Mouse (Mus musculus) mouse trophoblast stem cell (cell line): ENCODE data around the gene Olfr159.
"Not testable (repeated sequence)": the region's sequence is repeated elsewhere in the genome, so short reads cannot be mapped to it uniquely, and the experiment has no call there.

Experiments
- in situ Hi-C, 2 experiments: fragments of 300-500 bp; cut with MseI, MboI; formaldehyde crosslinking; loops; 2 replicates in 1 of 2; 3 replicates in 1 of 2; pipeline ENCODE4 v1.15.1; 2025

Olfr159 gene

DNA sequence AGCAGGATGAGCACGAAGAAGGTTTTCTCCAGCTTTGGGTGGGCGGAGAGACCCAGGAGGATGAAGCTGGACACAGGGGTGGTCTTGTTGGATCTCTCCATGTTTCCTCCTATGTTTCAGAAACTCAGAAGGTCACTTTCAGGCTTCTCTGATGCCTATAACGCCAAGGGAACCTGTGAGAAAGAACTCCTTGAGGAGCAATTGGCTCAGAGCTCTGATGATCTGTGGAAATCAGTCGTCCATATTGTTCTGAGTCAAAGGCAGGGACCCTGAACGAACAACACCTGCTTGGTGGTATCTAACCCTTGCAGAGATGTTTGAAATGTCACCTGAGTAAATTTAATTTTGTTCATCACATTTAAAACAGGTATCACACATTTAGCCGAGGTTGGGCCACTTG, at the start of gene Olfr159:
Gene Olfr159, minus strand, starts transcription at position 101 of the 400 bp plus-strand sequence.
- in situ Hi-C loops = no loop called here

DNA sequence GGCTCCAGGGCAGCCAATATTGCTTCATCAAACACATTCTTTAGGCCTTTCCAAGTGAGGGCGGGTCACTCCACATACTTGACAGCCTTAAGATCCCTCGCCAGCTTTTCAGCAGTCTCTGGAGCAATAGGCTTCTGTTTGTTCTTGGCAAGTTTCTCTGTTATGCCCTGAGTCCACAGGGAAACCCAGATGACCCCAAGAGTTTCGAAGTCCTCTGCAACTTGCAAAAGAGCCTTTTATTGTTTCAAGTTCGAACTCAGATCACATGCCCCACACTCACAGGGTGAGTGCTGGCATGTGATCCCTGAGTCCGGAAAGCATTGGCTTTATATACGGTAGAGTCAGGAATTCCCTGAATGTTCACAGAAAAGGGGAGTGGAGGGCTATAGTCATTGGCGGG, 28.1 kb upstream of the Olfr159 start:
- in situ Hi-C loops = no loop called here

DNA sequence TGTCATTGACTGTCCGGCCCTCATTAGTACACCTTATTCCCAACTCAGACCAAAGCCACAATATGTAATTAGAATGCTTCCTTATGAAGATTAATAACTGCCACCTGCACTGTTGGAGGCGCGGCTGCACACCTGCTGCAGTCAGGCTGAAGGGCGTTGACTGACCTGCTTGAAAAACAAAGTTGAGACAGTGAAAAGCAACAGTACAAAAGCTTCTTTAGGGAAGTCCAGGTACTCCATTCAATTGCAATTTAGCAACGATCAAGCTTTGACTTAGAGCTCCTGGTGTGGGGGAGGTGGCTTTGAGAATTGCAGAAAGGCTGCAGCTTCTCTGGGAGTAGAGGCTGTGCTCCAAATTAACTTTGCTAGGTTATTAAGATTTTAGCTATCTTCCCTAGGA, 25.0 kb upstream of the Olfr159 start:
- in situ Hi-C loops = not testable (repeated sequence)

DNA sequence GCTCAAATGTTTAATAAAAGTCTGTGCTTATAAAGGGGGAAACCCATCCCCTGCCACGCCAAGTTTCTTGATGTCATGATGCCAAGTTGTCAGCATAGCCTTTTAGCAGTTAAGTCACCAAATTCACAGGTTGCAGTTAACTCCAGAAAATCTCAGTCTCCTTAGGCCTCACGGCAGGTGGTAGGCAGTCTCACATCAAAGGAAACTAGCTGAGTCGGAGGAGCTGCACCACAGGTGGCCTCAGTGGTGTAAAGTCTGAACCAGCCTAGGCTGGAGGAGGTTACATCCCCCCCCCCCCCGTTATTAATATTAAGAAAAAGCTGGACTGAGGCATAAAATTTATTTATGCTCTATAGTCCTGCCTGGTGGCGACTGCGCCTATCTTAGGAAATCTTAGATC, 24.5 kb upstream of the Olfr159 start:
- in situ Hi-C loops = no loop called here

DNA sequence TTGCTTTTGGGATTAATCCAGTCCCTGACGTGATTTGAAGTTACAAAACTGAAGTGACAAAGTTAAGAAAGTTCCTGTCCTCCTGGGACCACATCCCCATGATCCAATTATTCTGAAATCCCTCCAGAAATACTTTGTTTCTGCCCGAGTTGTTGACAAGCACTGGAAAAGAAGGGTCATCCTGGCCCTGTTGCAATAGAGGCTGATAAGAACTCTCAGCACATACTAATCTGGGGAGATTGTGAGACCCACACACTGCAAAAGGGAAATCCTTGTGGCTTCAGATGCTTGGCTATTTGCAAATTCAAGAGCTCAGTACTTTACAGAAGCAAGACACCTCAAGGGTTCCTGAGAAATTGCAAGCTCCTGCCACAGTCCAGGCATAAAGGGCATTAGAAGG, 1.5 kb upstream of the Olfr159 start:
- in situ Hi-C loops = no loop called here

DNA sequence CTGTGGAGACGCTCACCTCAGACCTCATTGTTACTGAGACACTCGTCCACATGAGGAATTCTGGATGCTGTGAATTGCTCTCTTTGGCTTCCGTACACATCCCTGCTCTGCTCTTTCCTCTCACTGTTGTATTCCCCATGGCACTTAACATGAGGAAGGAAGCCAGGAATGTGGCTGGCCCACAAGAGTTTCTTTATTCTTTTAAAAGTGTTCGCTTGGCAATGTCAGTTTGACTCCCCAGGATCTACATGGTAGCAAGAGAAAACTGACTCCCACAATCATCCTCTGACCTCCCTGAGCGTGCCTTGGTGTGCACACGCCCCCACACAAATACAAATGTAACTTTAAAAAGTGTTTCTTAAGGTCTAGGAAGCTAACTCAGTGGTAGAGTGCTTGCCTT, 817 bp upstream of the Olfr159 start:
- in situ Hi-C loops = no loop called here

DNA sequence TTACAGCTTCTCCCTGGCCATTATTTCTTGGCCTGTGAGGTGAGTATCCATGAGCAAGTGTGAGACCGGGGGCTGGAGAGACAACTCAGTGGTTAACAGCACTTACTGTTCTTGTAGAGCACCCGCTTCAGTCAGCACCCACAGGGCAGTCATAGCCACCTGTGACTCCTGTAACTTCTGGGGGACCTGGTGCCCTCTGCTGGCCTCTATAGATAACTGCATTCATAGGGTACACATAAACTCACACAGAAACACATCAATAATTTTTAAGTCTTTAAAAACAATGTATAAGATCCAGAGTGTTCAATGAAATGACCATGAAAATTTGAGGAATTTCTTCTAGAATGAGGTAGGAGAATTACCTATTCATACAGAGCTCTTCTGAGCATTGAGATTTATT, 1.4 kb downstream of the Olfr159 start:
- in situ Hi-C loops = no loop called here

DNA sequence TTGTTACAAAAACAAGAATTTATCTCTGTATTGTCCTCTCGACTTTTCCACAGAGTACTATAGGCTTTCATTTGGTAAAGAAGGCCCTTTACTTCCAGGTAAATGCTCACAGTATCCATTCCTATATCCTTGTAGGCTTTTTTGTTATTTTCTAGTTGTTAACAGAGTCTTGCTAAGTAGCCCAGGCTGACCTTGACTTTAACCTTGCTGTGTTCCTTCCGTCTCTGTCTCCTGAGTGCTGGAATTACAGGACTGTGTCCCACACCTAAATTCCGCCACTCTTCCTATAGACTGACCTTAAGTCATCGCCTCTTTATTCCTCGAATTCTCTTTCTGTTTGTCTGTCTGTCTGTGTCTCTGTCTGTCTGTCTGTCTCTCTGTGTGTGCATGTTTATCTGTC, 2.5 kb downstream of the Olfr159 start:
- in situ Hi-C loops = no loop called here

DNA sequence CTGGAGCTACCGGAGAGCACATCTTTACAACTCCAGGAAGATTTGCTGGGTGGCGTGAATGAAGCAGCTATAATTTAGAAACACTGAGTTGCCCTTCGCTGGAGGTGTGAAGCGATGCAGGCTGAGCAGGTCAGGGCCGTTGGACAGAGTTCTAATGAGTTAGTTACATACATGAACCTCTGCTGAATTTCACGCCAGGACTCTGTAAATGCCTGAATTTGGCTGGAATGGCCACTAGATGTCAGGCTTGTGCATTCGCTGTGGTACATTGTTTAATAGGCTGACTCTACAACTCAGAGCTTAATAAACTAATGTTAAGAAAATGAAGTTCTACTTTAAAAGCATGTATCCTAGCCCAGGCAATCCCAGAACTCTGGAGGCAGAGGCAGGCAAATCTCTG, 7.4 kb downstream of the Olfr159 start:
- in situ Hi-C loops = loop anchor here (5.0 kb wide), 1 partner anchor 94 kb away; no protein-coding TSS in a partner anchor

DNA sequence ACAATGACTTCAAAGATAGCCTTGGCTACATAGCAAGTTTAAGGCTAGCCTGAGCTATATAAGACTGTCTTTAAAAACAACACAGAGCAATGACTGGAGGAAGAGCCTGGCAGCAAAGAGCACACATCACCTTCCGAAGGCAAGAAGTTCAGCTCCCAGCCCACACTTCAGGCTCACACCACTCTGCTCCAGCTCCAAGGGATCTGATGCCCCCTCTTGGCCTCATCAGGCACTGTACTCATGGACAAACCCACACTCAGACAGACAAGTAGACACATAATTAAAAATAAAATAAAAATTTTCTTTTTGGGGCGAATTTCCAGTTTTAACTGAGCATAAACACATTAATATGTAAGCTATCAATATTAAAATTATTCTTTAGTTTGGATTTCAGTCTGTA, 9.5 kb downstream of the Olfr159 start:
- in situ Hi-C loops = loop anchor here (5.0 kb wide), 1 partner anchor 96 kb away; no protein-coding TSS in a partner anchor

DNA sequence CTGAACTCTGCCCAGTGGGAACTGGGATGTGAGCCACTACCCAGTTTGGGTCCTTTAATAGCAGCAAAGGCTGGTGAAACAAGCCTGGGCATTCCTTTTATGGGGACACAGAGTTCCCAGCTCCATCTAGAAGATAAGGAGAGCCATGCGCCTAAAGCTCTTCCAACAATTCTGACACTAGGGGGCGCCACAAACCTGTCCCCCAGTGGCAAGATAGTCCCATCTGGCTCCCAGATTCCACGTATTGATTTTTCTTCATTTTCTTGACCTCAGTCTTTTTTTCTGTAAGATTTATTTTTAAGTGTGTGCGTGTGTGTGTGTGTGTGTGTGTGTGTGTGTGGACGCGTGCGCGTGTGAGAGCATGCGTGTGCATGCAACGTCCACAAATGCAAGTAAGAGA, 10.3 kb downstream of the Olfr159 start:
- in situ Hi-C loops = loop anchor here (5.0 kb wide), 1 partner anchor 97 kb away; no protein-coding TSS in a partner anchor

DNA sequence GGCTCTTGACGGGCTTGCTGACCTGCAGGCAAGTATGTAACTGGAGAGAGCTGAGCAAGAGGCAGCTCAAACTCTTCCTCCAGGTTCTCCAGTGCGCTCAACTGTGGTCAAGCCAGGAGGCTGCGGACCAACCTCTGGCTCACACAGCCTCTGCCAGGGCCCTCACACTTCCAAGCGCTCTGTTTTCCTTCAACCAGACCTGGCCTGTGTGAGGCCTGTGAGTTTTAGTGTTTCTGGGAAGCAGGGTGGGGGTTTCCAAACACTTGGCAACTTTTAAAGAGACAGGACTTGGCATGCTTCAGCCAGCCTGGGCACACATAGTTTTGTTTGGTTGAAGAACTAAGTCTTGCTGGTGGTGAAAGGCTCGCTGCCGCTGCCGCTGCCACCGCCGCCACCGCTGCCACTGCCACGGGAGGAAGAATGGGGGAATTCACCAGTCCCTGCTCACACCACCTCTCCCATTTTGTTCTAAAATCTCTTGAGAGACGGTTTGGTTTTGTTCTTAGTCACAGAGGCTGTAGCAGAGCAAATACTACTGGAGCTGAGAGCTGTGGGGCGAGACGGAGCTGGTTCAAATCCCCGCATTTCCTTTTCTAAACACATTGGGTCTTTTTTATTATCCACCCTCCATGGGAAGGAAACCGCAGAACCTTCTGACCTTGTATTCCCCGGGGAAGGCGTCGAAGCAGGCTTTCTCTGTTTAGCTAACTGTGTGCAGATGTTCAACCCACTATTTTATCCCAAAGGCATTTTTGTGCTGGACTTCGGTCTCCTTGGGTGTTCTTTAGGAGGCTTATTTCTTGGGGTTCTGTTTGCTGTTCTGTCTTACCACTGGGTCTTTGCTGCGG, 11.0 kb downstream of the Olfr159 start:
- in situ Hi-C loops = loop anchor here (5.0 kb wide), 1 partner anchor 98 kb away; no protein-coding TSS in a partner anchor

DNA sequence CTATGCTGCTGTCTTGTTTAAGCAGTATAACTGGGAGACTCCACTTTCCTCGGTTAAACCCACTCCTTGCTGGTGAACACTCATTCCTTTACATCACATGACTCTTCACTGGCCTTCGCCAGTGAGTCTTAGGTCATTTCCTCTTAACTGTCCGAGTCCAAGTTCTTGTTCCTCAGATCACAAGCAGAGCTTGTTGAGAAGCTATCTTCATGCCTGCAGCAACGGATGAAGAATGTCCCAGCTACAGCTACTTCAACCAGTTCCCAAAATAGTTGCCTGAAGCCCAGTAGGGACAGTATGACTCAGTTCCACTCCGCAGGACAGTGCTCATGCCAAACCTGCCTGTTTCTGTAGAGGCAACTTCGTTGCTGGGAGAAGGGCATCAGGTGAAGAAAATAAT, 13.6 kb downstream of the Olfr159 start:
- in situ Hi-C loops = no loop called here

DNA sequence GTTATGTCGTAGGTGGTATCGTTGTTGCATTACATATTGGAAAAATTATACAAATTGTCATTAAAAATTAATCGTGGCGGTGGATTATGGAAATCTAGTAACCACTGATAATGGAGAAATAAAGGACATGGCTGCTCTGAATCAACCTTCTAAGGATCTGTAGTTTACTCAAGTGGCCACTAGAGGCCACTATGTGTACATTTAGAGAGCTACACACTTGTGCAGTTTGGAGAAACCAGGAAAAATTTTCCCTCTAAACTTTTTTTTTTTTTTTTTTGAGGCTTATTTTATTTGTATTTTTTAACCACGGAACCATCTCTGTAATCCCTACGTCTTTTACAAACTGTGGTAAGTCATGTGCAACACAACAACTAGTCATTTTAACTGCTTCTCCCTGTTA, 25.6 kb downstream of the Olfr159 start:
- in situ Hi-C loops = no loop called here

DNA sequence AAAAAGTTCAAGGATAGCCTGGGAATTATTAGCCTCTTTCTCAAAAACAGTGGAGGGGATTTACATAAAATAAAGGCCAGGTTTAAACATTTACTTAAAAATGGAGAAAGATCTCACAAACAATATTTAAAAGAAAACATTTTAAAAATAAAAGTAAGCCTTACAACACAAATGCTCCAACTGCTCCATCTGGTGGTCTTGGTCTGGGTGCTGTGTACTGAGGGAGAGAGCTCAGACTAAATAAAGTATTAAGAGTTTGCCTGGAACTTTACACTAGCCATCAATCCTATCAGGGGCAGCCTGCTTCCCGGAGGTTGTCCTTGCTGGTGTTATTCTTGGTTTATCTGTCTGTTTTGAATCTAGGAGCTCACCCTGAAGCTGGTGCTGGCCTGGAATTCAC, 27.7 kb downstream of the Olfr159 start:
- in situ Hi-C loops = no loop called here

DNA sequence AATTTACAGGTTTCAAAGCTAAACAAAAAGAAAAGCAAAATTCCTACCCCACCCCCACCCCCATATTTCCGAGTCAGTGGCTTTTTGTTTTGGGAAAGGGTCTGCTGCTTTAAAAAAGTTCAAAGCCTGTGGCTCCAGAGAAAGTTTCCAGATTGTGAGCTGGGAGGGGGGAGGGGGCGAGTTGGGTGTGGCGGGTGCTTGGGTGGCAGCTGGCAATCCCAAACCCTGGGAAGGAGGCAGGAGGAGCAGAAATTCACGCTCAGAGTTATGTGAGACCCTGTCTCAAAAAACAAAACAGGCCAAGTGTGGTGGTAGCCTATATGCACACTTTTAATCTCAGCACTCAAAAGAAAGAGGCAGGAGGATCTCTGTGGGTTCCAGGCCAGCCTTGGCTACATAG, 28.2 kb downstream of the Olfr159 start:
- in situ Hi-C loops = no loop called here

DNA sequence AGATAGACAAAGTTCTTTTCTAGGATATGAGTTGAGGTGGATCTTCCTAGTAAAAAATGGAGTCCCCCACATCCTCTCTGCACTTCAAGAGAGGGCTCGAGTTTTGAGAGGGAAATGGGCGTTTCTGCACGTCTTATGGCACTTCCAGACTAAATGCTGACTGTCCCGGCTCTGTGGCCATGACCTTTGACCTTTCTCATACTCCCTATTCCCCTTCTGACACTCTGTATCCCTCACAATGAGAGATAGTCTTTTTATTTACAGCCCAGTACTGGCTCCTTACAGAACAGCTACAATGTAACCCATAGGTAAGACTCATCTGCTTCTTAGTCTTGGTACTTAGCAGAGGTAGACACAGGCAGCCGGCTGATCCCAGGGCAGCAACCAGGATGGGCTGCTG, 29.3 kb downstream of the Olfr159 start:
- in situ Hi-C loops = no loop called here

DNA sequence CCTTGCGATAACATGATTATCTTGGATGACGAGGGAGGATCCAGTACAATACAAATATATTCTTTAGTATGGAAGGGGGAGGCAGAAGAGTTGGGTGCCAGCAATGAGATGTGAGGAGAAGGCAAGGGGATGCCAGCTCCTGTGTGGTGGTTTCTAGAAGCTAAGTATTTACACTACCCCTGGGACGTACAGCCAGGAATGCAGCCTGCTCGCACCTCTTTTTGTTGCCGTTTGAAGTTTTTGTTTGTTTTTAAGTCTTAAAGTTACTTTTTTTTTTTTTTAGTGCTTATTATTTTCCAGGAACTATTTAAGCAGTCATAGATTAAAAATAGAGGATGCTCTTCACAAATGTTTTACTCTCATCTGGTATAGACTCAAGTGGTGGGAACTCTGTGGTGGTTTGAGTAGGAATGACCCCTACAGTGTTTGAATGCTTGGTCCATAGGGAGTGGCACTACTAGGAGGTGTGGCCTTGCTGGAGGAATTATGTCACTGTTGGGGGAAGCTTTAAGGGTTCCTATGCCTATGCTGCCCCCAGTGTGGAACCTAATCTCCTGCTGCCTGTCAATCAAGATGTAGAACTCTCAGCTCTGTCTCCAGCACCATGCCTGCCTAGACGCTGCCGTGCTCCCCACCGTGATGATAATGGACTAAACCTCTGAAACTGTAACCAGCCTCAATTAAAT, 31.7 kb downstream of the Olfr159 start:
- in situ Hi-C loops = no loop called here

DNA sequence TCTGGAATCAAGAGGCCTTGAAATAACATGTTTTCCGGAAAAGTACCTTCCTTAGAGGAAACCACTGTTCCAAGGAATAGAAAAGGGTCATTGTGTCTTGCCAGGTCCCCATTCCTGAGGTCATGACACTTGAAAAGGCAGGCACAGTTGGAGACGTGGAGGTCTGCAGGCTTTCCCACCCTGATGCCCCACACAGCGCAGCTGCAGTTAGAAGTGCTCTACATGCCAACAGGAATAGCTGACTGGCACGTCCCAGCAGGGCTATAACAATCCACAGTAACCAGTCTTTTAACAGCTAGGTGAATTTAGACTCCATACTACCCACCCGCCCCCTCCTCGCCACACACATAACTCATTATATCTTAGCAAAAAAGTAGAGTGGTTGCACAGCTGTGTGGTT, 33.7 kb downstream of the Olfr159 start:
- in situ Hi-C loops = no loop called here

DNA sequence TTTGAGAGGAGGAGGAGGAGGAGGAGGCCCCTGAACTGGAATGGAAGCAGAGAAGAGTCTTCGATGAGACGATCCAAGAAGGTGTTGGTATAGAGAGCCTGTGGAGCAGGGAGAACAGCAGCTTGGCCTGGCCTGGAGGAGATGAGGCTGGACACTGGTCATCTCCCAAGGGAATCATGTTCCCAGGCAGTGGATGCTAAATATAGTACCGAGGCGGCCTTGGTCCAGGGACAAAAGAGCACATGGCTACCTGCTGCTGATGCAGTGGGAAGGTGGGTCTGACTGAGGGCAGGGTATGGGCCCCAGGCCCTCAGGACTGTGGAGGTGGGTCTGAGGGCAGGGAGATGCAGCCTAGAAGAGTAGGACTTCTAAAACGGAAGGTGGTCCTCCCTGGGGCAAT, 37.6 kb downstream of the Olfr159 start:
- in situ Hi-C loops = no loop called here

DNA sequence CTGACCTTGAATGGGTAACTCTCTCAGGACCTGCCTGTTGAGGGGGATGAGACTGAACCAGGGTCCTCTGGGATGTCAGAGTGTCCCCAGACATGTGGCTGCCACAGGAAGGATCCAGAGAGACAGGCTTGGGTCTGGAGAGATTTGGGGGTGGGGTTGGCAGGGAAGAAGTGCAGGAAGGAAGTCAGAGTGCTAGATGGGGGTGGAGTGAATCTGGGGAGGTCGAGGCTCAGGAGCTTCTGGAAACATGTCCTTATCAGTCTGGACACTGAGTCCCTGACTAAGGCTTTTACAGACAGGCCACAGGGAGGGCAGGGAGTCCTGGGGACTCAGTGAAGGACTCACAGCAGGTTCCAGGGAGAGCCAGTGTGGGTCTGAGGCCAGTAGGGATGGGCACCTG, 38.6 kb downstream of the Olfr159 start:
- in situ Hi-C loops = no loop called here

DNA sequence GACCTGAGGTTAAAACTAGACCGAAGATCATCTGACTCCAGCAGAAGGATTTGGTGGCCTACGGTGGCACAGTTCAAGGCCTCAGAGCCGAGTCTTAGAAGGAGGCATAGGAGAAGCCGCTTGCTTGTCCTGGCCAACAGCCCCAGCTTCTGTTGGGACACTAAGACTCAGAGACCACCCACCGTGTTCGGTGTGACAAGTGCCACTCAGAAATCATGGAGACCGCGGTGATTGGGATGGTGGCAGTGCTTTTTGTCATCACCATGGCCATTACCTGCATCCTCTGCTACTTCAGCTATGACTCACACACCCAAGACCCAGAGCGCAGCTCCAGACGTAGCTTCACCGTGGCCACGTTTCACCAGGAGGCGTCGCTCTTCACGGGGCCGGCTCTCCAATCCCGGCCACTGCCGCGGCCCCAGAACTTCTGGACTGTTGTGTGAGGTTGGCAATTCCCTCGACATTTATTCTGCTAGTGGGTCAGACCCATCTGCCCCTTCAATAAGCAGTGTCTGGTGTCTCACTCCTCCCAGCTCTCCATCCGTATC, 40.0 kb downstream of the Olfr159 start:
- in situ Hi-C loops = no loop called here
